Mouse (Mus musculus) CH12.LX (cell line): ENCODE measurements around the gene Ccnt1. TPM values are rescaled to one million over a fixed set of nuclear protein-coding genes. Genes with fewer than 3 reads are reported as not detected.

Experiments
- DNase-seq: peaks from one replicate; pipeline ENCODE4 v3.0.0-alpha.2; 2013; ENCODE audit errors: extremely low read depth
- H3K27ac ChIP-seq: 2 replicates; pipeline ENCODE4 v1.5.1; 2012; ENCODE audit warnings: low read depth, mild to moderate bottlenecking, control low read depth, moderate library complexity; ENCODE audit not compliant: insufficient read depth
- H3K27me3 ChIP-seq: replicated peaks from 2 replicates; pipeline ENCODE3; 2012; ENCODE audit warnings: inconsistent platforms
- H3K36me3 ChIP-seq, 2 experiments: replicated peaks in 1 of 2; 2 replicates each; pipeline versions ENCODE3 to v1.6.1; 2012; ENCODE audit warnings: inconsistent platforms in 1 of 2, low read length in 1 of 2, mild to moderate bottlenecking in 1 of 2, mixed read lengths in 1 of 2, moderate library complexity in 1 of 2; ENCODE audit not compliant: control insufficient read depth in 1 of 2, insufficient read depth in 1 of 2
- H3K4me1 ChIP-seq, 2 experiments: 2 replicates each; pipeline ENCODE4 v1.6.1; 2012; ENCODE audit warnings: inconsistent platforms in 1 of 2, moderate library complexity in 1 of 2; ENCODE audit not compliant: insufficient read depth in 2 of 2, control insufficient read depth in 1 of 2
- H3K4me2 ChIP-seq: 2 replicates; pipeline ENCODE4 v1.6.1; 2012; ENCODE audit warnings: low read depth, mild to moderate bottlenecking, control low read depth; ENCODE audit not compliant: poor library complexity, insufficient read depth, severe bottlenecking
- H3K4me3 ChIP-seq, 3 experiments: fragments of 150-350 bp in 1 of 3; sonication (generic) in 1 of 3; replicated peaks in 1 of 3; 2 replicates each; pipeline versions ENCODE3 to v1.5.1; 2011 to 2012; ENCODE audit warnings: low read depth in 2 of 3, low read length in 2 of 3, mild to moderate bottlenecking in 2 of 3, moderate library complexity in 2 of 3, control low read depth in 1 of 3, improper control_type of control experiment in 1 of 3, inconsistent platforms in 1 of 3, mixed read lengths in 1 of 3; ENCODE audit not compliant: poor library complexity in 1 of 3
- H3K79me2 ChIP-seq: replicated peaks from 2 replicates; pipeline ENCODE4 v1.6.1; 2012; ENCODE audit warnings: mild to moderate bottlenecking, moderate library complexity; ENCODE audit not compliant: control insufficient read depth, poor library complexity, insufficient read depth, severe bottlenecking; ENCODE audit errors: extremely low read depth
- H3K9ac ChIP-seq: 2 replicates; pipeline ENCODE4 v1.6.1; 2012; ENCODE audit warnings: low read depth, mild to moderate bottlenecking, control low read depth, moderate library complexity; ENCODE audit not compliant: insufficient read depth
- H3K9me3 ChIP-seq: replicated peaks from 2 replicates; pipeline ENCODE3; 2012; ENCODE audit warnings: low read length, inconsistent platforms, mixed read lengths
- CHD2 ChIP-seq: IDR thresholded peaks from 2 replicates; pipeline ENCODE4 v1.6.1; 2011; ENCODE audit warnings: low read length, improper control_type of control experiment
- ELF1 ChIP-seq: IDR thresholded peaks from 2 replicates; pipeline ENCODE4 v1.6.1; 2014; ENCODE audit warnings: low read depth, mild to moderate bottlenecking, inconsistent platforms, low read length, improper control_type of control experiment
- EP300 ChIP-seq: IDR thresholded peaks from 2 replicates; pipeline ENCODE4 v1.6.1; 2011; ENCODE audit warnings: low read length, improper control_type of control experiment
- GABPA ChIP-seq: IDR thresholded peaks from 2 replicates; pipeline ENCODE4 v1.6.1; 2012; ENCODE audit warnings: low read depth, low read length, improper control_type of control experiment, inconsistent platforms; ENCODE audit not compliant: insufficient replicate concordance
- HCFC1 ChIP-seq: IDR thresholded peaks from 2 replicates; pipeline ENCODE4 v1.6.1; 2012; ENCODE audit warnings: low read depth, mild to moderate bottlenecking, inconsistent platforms, low read length, improper control_type of control experiment
- IRF4 ChIP-seq: IDR thresholded peaks from 2 replicates; pipeline ENCODE4 v1.6.1; 2014; ENCODE audit warnings: low read depth, mild to moderate bottlenecking, inconsistent platforms, low read length, improper control_type of control experiment
- JUN ChIP-seq: IDR thresholded peaks from 2 replicates; pipeline ENCODE4 v1.6.1; 2011; ENCODE audit warnings: low read depth, mild to moderate bottlenecking, low read length, improper control_type of control experiment, moderate library complexity; ENCODE audit not compliant: insufficient read depth
- JUND ChIP-seq: conservative IDR thresholded peaks from 2 replicates; pipeline ENCODE4 v1.6.1; 2011; ENCODE audit warnings: low read depth, low read length, improper control_type of control experiment
- KAT2A ChIP-seq: IDR thresholded peaks from 2 replicates; pipeline ENCODE4 v1.6.1; 2012; ENCODE audit warnings: low read length, improper control_type of control experiment, inconsistent platforms; ENCODE audit not compliant: insufficient replicate concordance
- MAZ ChIP-seq: IDR thresholded peaks from 2 replicates; pipeline ENCODE4 v1.6.1; 2012; ENCODE audit warnings: low read depth, mild to moderate bottlenecking, inconsistent platforms, low read length, improper control_type of control experiment, moderate library complexity
- MEF2A ChIP-seq: IDR thresholded peaks from 2 replicates; pipeline ENCODE4 v1.6.1; 2014; ENCODE audit warnings: low read depth, mild to moderate bottlenecking, inconsistent platforms, low read length, improper control_type of control experiment, borderline replicate concordance
- MYC ChIP-seq: IDR thresholded peaks from 2 replicates; pipeline ENCODE4 v1.6.1; 2011; ENCODE audit warnings: low read depth, mild to moderate bottlenecking, improper control_type of control experiment, low read length
- NELFE ChIP-seq: IDR thresholded peaks from 2 replicates; pipeline ENCODE4 v1.6.1; 2011; ENCODE audit warnings: low read depth, low read length, improper control_type of control experiment
- NRF1 ChIP-seq: IDR thresholded peaks from 2 replicates; pipeline ENCODE4 v1.6.1; 2014; ENCODE audit warnings: low read depth, mild to moderate bottlenecking, inconsistent platforms, low read length, improper control_type of control experiment, moderate library complexity
- PAX5 ChIP-seq: IDR thresholded peaks from 2 replicates; pipeline ENCODE4 v1.6.1; 2012; ENCODE audit warnings: low read length, inconsistent platforms, mixed read lengths
- SMC3 ChIP-seq: IDR thresholded peaks from 2 replicates; pipeline ENCODE4 v1.6.1; 2011; ENCODE audit warnings: low read depth, low read length, improper control_type of control experiment
- TCF12 ChIP-seq: IDR thresholded peaks from 2 replicates; pipeline ENCODE4 v1.6.1; 2014; ENCODE audit warnings: low read depth, mild to moderate bottlenecking, inconsistent platforms, low read length, improper control_type of control experiment
- ZC3H11A ChIP-seq: IDR thresholded peaks from 2 replicates; pipeline ENCODE4 v1.6.1; 2012; ENCODE audit warnings: low read depth, mild to moderate bottlenecking, inconsistent platforms, low read length, improper control_type of control experiment
- ZKSCAN1 ChIP-seq: IDR thresholded peaks from 2 replicates; pipeline ENCODE4 v1.6.1; 2012; ENCODE audit warnings: low read depth, inconsistent platforms, low read length, improper control_type of control experiment, borderline replicate concordance
- ZNF384 ChIP-seq: IDR thresholded peaks from 2 replicates; pipeline ENCODE4 v1.6.1; 2012; ENCODE audit warnings: low read depth, low read length, improper control_type of control experiment, inconsistent platforms
- dilution Hi-C: fragments of 300-500 bp; cut with MboI; formaldehyde crosslinking; loops from 2 replicates; pipeline ENCODE4 v1.14.3; 2020; ENCODE audit warnings: low sequenced_read_pairs; ENCODE audit not compliant: extremely low pct_unique_long_range_greater_than_20kb, extremely low pct_ligation_motif_present
- in situ Hi-C: fragments of 300-500 bp; cut with MboI; formaldehyde crosslinking; loops from 3 replicates; pipeline ENCODE4 v1.14.3; 2019; ENCODE audit warnings: low sequenced_read_pairs, low pct_ligation_motif_present, low pct_unique_long_range_greater_than_20kb, mixed read lengths
- polyA plus RNA-seq: library from polyadenylated mRNA; unstranded; fragments of >175 nt; gene quantifications from 2 replicates; pipeline ENCODE4 v1.2.1, GENCODE M21; 2012; ENCODE audit warnings: low read depth; ENCODE audit not compliant: insufficient read length
- total RNA-seq, 2 experiments: library from RNA; depleted of rRNA; stranded (reverse); fragments of 300-350 nt in 1 of 2; fragments of >200 nt in 1 of 2; gene quantifications; 2 replicates each; pipeline ENCODE4 v1.2.3; 2012 to 2014

Ccnt1 gene
- total and polyA plus RNA-seq, 3 experiments, result 36.8 to 73.3 (median 41.3) TPM

GRCm38 (mm10) chr15:98582996-98583395 lies 12.3 kb upstream of the Ccnt1 start:
- no peaks in the 10 kb centered on the region for H3K79me2 ChIP-seq
- H3K9ac ChIP-seq, result no peak overlapping the region
- H3K27me3 ChIP-seq, result peaks cover 52% of the 10 kb centered on the region
- no peak for DNase-seq
- H3K4me2 ChIP-seq, result no peak overlapping the region
- H3K4me3 ChIP-seq, result no peak overlapping the region
- no peak overlapping the region for H3K27ac ChIP-seq
- H3K9me3 ChIP-seq, result no peaks in the 10 kb centered on the region
- in situ Hi-C loops (loop anchor here (5.0 kb wide), 1 partner anchor 34 kb away; no protein-coding TSS in a partner anchor), dilution Hi-C loops (no loop called here)
- H3K4me1 ChIP-seq, result no peaks in the 10 kb centered on the region
- no peaks in the 10 kb centered on the region for H3K36me3 ChIP-seq
- no peak for TF ChIP-seq KAT2A
- TF ChIP-seq MYC, result no peak
- TF ChIP-seq IRF4, result no peak
- TF ChIP-seq NELFE, result no peak
- no peak for TF ChIP-seq NRF1
- TF ChIP-seq PAX5, result no peak
- no peak for TF ChIP-seq SMC3
- TF ChIP-seq MAZ, result no peak
- no peak for TF ChIP-seq EP300
- TF ChIP-seq JUN, result no peak
- no peak for TF ChIP-seq ZC3H11A

GRCm38 (mm10) chr15:98582410-98582809 lies 11.7 kb upstream of the Ccnt1 start:
- Histone ChIP-seq H3K4me3 (no peak overlapping the region), H3K79me2 (no peaks in the 10 kb centered on the region), H3K27ac (no peak overlapping the region), H3K9ac (no peak overlapping the region), H3K9me3 (no peaks in the 10 kb centered on the region), H3K4me1 (no peaks in the 10 kb centered on the region), H3K4me2 (no peak overlapping the region), H3K27me3 (peaks cover 56% of the 10 kb centered on the region), H3K36me3 (no peaks in the 10 kb centered on the region)
- in situ Hi-C loops (loop anchor here (5.0 kb wide), 1 partner anchor 35 kb away; no protein-coding TSS in a partner anchor), dilution Hi-C loops (no loop called here)
- no peak for TF ChIP-seq GABPA
- no peak for TF ChIP-seq ZNF384
- no peak for TF ChIP-seq ZC3H11A
- no peak for TF ChIP-seq MEF2A
- no peak for TF ChIP-seq SMC3
- TF ChIP-seq HCFC1, result no peak
- TF ChIP-seq CHD2, result no peak
- no peak for TF ChIP-seq NRF1
- TF ChIP-seq NELFE, result no peak
- TF ChIP-seq IRF4, result no peak
- no peak for TF ChIP-seq JUND
- TF ChIP-seq ZKSCAN1, result no peak
- TF ChIP-seq JUN, result no peak
- TF ChIP-seq ELF1, result no peak
- TF ChIP-seq TCF12, result no peak
- DNase-seq, result no peak
